ENCODE assay signal across 7 mouse cellular contexts in the genomic region with DNA sequence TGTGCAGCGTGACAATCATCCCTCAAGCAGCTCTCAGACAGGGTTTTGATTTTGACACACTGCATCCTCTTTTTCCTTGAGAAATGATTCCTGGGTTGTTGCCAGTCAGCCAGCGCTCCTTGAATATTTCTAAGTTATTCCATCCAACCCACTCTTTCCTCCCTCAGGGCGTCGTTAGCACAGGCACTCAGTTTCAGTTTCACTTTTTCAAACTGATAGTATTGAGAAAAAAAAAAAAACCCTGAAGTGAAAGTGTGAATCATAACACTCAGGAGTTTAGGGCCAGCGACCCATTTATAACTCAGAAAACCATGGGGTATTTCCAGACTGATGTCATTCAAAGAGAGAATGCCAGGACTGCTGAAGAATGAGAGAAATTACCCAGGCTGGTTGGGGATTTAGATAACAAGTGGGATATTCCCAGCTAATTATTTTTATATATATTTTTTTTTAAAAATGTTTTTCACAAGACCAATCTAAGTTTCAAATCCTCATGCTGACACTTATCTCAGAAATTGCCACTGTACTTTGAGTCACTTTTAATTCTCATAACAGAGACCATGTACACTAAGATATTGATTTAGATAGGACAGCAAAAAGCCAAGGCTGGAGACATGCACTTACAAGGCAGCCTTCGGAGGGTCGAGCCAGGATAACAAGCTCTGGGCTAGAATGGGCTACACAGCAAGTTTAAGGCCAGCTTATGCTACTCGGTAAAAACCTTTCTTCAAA.
DNase-seq lines count a peak whose midpoint lies in the region; ATAC-seq lines count a peak whose summit lies in the region.

No protein-coding gene starts in this region.

- ATAC-seq in granulocyte monocyte progenitor cell, adult 5-6 weeks (replicated peaks; ENCODE audit: poor library complexity, severe bottlenecking), result peak; percentile 96

- DNase-seq in ovary, postnatal 36 days (ENCODE audit: low spot score), result peak; percentile 12
- no peak for DNase-seq in ovary, adult 18-20 months (ENCODE audit: low spot score)
- peak; percentile 17 for DNase-seq in adrenal gland, postnatal 14 days
- DNase-seq in kidney, postnatal 14 days, result peak; percentile 4
- peak; percentile 16 for DNase-seq in lung, postnatal 10 days
- peak; percentile 38 for DNase-seq in thymus, postnatal 0 days (ENCODE audit: low spot score)
